Mouse (Mus musculus) lung, postnatal 36 days (tissue): ENCODE measurements around the gene Pknox2.
A peak's percentile ranks its signal among the peaks of the same experiment; 100 is the strongest.

Experiments used
- DNase-seq: peaks from one replicate; pipeline ENCODE4 v3.0.0; 2022; ENCODE audit warnings: mixed read lengths

The Pknox2 gene

GRCm38 (mm10) chr9:37098600-37098999 is 48.6 kb downstream of the Pknox2 start:
- no peak for DNase-seq

- DNase-seq = no peak
These were observed 52.8 kb downstream of the Pknox2 start for GRCm38 (mm10) chr9:37094230-37094990.

- no peak for DNase-seq
These were observed 54.1 kb downstream of the Pknox2 start for GRCm38 (mm10) chr9:37093086-37093485.

- DNase-seq = no peak
These were observed 57.1 kb downstream of the Pknox2 start for GRCm38 (mm10) chr9:37089894-37090652.

- DNase-seq = peak; percentile 86
These were observed 61.8 kb downstream of the Pknox2 start for GRCm38 (mm10) chr9:37085370-37085769.

- no peak for DNase-seq
These were observed 65.0 kb downstream of the Pknox2 start for GRCm38 (mm10) chr9:37082246-37082645.

- peak; percentile 41 for DNase-seq
These were observed 66.9 kb downstream of the Pknox2 start for GRCm38 (mm10) chr9:37080309-37080708.

- no peak for DNase-seq
These were observed 70.2 kb downstream of the Pknox2 start for GRCm38 (mm10) chr9:37077063-37077418.

GRCm38 (mm10) chr9:37076386-37077062 is 70.7 kb downstream of the Pknox2 start:
- DNase-seq = no peak

GRCm38 (mm10) chr9:37075903-37076302 is 71.3 kb downstream of the Pknox2 start:
- DNase-seq = no peak

- DNase-seq = no peak
These were observed 77.6 kb downstream of the Pknox2 start for GRCm38 (mm10) chr9:37069391-37070312.

- DNase-seq = no peak
These were observed 79.8 kb downstream of the Pknox2 start for GRCm38 (mm10) chr9:37067473-37067830.

GRCm38 (mm10) chr9:37066732-37067472 is 80.3 kb downstream of the Pknox2 start:
- no peak for DNase-seq

GRCm38 (mm10) chr9:37061627-37062026 is 85.6 kb downstream of the Pknox2 start:
- no peak for DNase-seq

GRCm38 (mm10) chr9:37054703-37055102 is 92.5 kb downstream of the Pknox2 start:
- DNase-seq = peak; percentile 64

GRCm38 (mm10) chr9:37053601-37054512 is 93.3 kb downstream of the Pknox2 start:
- peak; percentile 74 for DNase-seq

GRCm38 (mm10) chr9:37053041-37053440 is 94.2 kb downstream of the Pknox2 start:
- DNase-seq = peak; percentile 30

- no peak for DNase-seq
These were observed 95.5 kb downstream of the Pknox2 start for GRCm38 (mm10) chr9:37051669-37052068.

GRCm38 (mm10) chr9:37047490-37047889 is 99.7 kb downstream of the Pknox2 start:
- peak; percentile 28 for DNase-seq

- DNase-seq = no peak
These were observed 101.3 kb downstream of the Pknox2 start for GRCm38 (mm10) chr9:37045875-37046274.

- no peak for DNase-seq
These were observed 103.0 kb downstream of the Pknox2 start for GRCm38 (mm10) chr9:37044165-37044564.
